Mouse (Mus musculus) gonadal fat pad, adult 2 months (tissue): ENCODE results near the gene Parp1. TPM values are rescaled to one million over a fixed set of nuclear protein-coding genes. Genes with fewer than 3 reads are reported as not detected.
"Not testable (repeated sequence)": the region's sequence is repeated elsewhere in the genome, so short reads cannot be mapped to it uniquely, and the experiment has no call there.

Experiments used
- DNase-seq: peaks from one replicate; pipeline ENCODE4 v3.0.0-alpha.2; 2012; ENCODE audit warnings: low read depth
- polyA plus RNA-seq: library from polyadenylated mRNA; depleted of rRNA; stranded (reverse); fragments of >200 nt; gene quantifications from 2 replicates; pipeline ENCODE4 v1.2.3, GENCODE M21; 2012

Gene Parp1
- polyA plus RNA-seq, 1 experiment: 18.9 TPM

GRCm38 (mm10) chr1:180561187-180561586, 7.5 kb upstream of the Parp1 start:
- DNase-seq: no peak

- no peak for DNase-seq
These were observed 3.8 kb upstream of the Parp1 start for GRCm38 (mm10) chr1:180564885-180565284.

- no peak for DNase-seq
These were observed 963 bp upstream of the Parp1 start for GRCm38 (mm10) chr1:180567761-180568160.

GRCm38 (mm10) chr1:180568248-180568647, 476 bp upstream of the Parp1 start:
- no peak for DNase-seq

GRCm38 (mm10) chr1:180569453-180569852, 729 bp downstream of the Parp1 start:
- no peak for DNase-seq

GRCm38 (mm10) chr1:180570181-180570580, 1.5 kb downstream of the Parp1 start:
- no peak for DNase-seq

GRCm38 (mm10) chr1:180571018-180571589, 2.4 kb downstream of the Parp1 start:
- DNase-seq: no peak

- DNase-seq: not testable (repeated sequence)
These were observed 3.0 kb downstream of the Parp1 start for GRCm38 (mm10) chr1:180571721-180572120.

- no peak for DNase-seq
These were observed 3.4 kb downstream of the Parp1 start for GRCm38 (mm10) chr1:180572154-180572553.

GRCm38 (mm10) chr1:180576524-180576923, 7.8 kb downstream of the Parp1 start:
- no peak for DNase-seq

- no peak for DNase-seq
These were observed 9.1 kb downstream of the Parp1 start for GRCm38 (mm10) chr1:180577837-180578236.

- no peak for DNase-seq
These were observed 19.2 kb downstream of the Parp1 start for GRCm38 (mm10) chr1:180587792-180588442.

- no peak for DNase-seq
These were observed 31.9 kb downstream of the Parp1 start for GRCm38 (mm10) chr1:180600578-180600977.

- no peak for DNase-seq
These were observed 33.1 kb downstream of the Parp1 start for GRCm38 (mm10) chr1:180601806-180602205.

- DNase-seq: no peak
These were observed 35.9 kb downstream of the Parp1 start for GRCm38 (mm10) chr1:180604579-180604978.

- no peak for DNase-seq
These were observed 37.4 kb downstream of the Parp1 start for GRCm38 (mm10) chr1:180606106-180606505.

- DNase-seq: no peak
These were observed 38.3 kb downstream of the Parp1 start for GRCm38 (mm10) chr1:180606796-180607577.

GRCm38 (mm10) chr1:180607578-180607879, 38.8 kb downstream of the Parp1 start:
- no peak for DNase-seq

- not testable (repeated sequence) for DNase-seq
These were observed 43.1 kb downstream of the Parp1 start for GRCm38 (mm10) chr1:180611842-180612241.

GRCm38 (mm10) chr1:180616762-180617161, 48.0 kb downstream of the Parp1 start:
- DNase-seq: no peak

- no peak for DNase-seq
These were observed 53.7 kb downstream of the Parp1 start for GRCm38 (mm10) chr1:180622389-180622788.

GRCm38 (mm10) chr1:180623911-180624310, 55.2 kb downstream of the Parp1 start:
- DNase-seq: no peak

- DNase-seq: no peak
These were observed 57.4 kb downstream of the Parp1 start for GRCm38 (mm10) chr1:180626141-180626540.
